Mouse (Mus musculus): ENCODE data around the gene Ddx20.
"Not testable (repeated sequence)": the region's sequence is repeated elsewhere in the genome, so short reads cannot be mapped to it uniquely, and the experiment has no call there.

Gene Ddx20

GRCm38 (mm10) chr3:105705061-105705549 lies 17.7 kb upstream of the Ddx20 start:
- DNase-seq: peak; percentile 48

- DNase-seq: peak; percentile 84
Measured at GRCm38 (mm10) chr3:105704031-105705008, 16.9 kb upstream of the Ddx20 start, which contains the start of gene Inka2. Gene Inka2, plus strand, starts transcription at chr3:105704599.

GRCm38 (mm10) chr3:105703571-105703970 lies 16.2 kb upstream of the Ddx20 start:
- no peak for DNase-seq

- no peak for DNase-seq
Measured at GRCm38 (mm10) chr3:105701399-105701798, 14.0 kb upstream of the Ddx20 start.

- not testable (repeated sequence) for DNase-seq
Measured at GRCm38 (mm10) chr3:105700786-105701185, 13.4 kb upstream of the Ddx20 start.

- DNase-seq: no peak
Measured at GRCm38 (mm10) chr3:105699241-105699933, 12.0 kb upstream of the Ddx20 start.

- DNase-seq: no peak
Measured at GRCm38 (mm10) chr3:105698311-105698710, 10.9 kb upstream of the Ddx20 start.

GRCm38 (mm10) chr3:105697148-105697441 lies 9.7 kb upstream of the Ddx20 start:
- DNase-seq: no peak

GRCm38 (mm10) chr3:105696387-105697147 lies 9.2 kb upstream of the Ddx20 start:
- DNase-seq: no peak

- no peak for DNase-seq
Measured at GRCm38 (mm10) chr3:105695476-105696386, 8.4 kb upstream of the Ddx20 start.

- no peak for DNase-seq
Measured at GRCm38 (mm10) chr3:105693327-105694080, 6.1 kb upstream of the Ddx20 start.

GRCm38 (mm10) chr3:105688536-105688935 lies 1.2 kb upstream of the Ddx20 start:
- no peak for DNase-seq

- DNase-seq: no peak
Measured at GRCm38 (mm10) chr3:105686394-105687323, 715 bp downstream of the Ddx20 start.

- DNase-seq: no peak
Measured at GRCm38 (mm10) chr3:105680346-105680745, 7.0 kb downstream of the Ddx20 start.

GRCm38 (mm10) chr3:105675932-105676331 lies 11.4 kb downstream of the Ddx20 start:
- DNase-seq: no peak

GRCm38 (mm10) chr3:105674595-105675218 lies 12.7 kb downstream of the Ddx20 start:
- peak; percentile 65 for DNase-seq

- no peak for DNase-seq
Measured at GRCm38 (mm10) chr3:105670801-105671200, 16.6 kb downstream of the Ddx20 start.

- no peak for DNase-seq
Measured at GRCm38 (mm10) chr3:105669776-105670175, 17.6 kb downstream of the Ddx20 start.

- DNase-seq: no peak
Measured at GRCm38 (mm10) chr3:105668161-105668560, 19.2 kb downstream of the Ddx20 start.
